8 mouse cellular contexts compared by ENCODE assay signal in the genomic region with DNA sequence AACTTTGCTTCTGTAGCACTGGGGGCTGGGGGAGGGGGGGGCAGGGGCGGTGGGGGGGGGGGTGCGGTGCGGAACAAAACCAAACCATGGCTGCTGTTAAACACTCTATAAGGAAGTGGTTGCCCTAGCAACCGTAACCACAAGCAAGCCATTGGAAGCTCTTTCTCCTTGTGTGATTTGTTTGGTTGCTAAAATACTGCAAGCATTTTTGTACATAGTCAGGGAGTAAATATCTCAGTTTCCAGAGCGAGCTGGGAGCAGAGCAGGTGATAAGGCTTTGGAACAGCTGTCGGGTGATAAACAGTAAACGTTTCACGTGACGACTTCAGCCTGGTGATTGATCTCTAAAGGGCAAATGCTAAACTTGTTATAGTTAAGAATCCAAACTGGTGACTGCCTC.
DNase-seq lines count a peak whose midpoint lies in the region; ATAC-seq lines count a peak whose summit lies in the region.

No protein-coding gene starts in this region.

- WGBS in neural tube, embryonic 12.5 days: 17% methylated on average over 9 of the region's 9 CpGs

- H3K4me1 ChIP-seq in neural tube, embryonic 12.5 days: peaks cover 4% of the 10 kb centered on the region; the same call in 1 of the 2 replicates

- no peaks in the 10 kb centered on the region for H3K27me3 ChIP-seq in neural tube, embryonic 12.5 days (replicated peaks)

- peak; percentile 16 for DNase-seq in testis, postnatal 10 days (ENCODE audit: low spot score)
- DNase-seq in testis, postnatal 14 days (ENCODE audit: low spot score): no peak
- peak; percentile 80 for DNase-seq in liver
- no peak for DNase-seq in ovary, postnatal 14 days (ENCODE audit: low spot score)
- DNase-seq in retina, postnatal 1 day: no peak
- no peak for DNase-seq in ovary, postnatal 36 days (ENCODE audit: low spot score)

- H3K27ac ChIP-seq in neural tube, embryonic 12.5 days: no peak overlapping the region

- no peak overlapping the region for H3K9ac ChIP-seq in neural tube, embryonic 12.5 days

- no peaks in the 10 kb centered on the region for H3K36me3 ChIP-seq in neural tube, embryonic 12.5 days

- no peak overlapping the region for H3K4me3 ChIP-seq in neural tube, embryonic 12.5 days

- peak; percentile 91 for ATAC-seq in granulocyte monocyte progenitor cell, adult 5-6 weeks (replicated peaks; ENCODE audit: poor library complexity, severe bottlenecking)
- peak; percentile 76 for ATAC-seq in neural tube, embryonic 12.5 days (ENCODE audit: low FRiP score, low read depth)

- H3K4me2 ChIP-seq in neural tube, embryonic 12.5 days (replicated peaks): peak overlapping the region; percentile 40

- no peaks in the 10 kb centered on the region for H3K9me3 ChIP-seq in neural tube, embryonic 12.5 days

Comparison
In these comparisons a context has a peak if more than half of its experiments do, and no peak if none do; other contexts are left out.
1. DNase-seq: peak in testis, postnatal 10 days (single experiment) and liver (single experiment); none in testis, postnatal 14 days (single experiment), ovary, postnatal 14 days (single experiment), retina, postnatal 1 day (single experiment) and ovary, postnatal 36 days (single experiment).